Mouse (Mus musculus) stomach, postnatal 0 days (tissue): Measurements from ENCODE around the gene Tbl1x.

Experiments used
- CTCF ChIP-seq: IDR thresholded peaks from 2 replicates; pipeline ENCODE4 v1.5.1; 2016; ENCODE audit warnings: antibody characterized with exemption, low read depth, mild to moderate bottlenecking, moderate library complexity
- EP300 ChIP-seq: optimal IDR thresholded peaks from 2 replicates; pipeline ENCODE3; 2016; ENCODE audit warnings: antibody characterized with exemption

- no peak for TF ChIP-seq CTCF
- no peak for TF ChIP-seq EP300
Measured at GRCm38 (mm10) chrX:77598736-77599135, 87.9 kb downstream of the Tbl1x start.
